Mouse (Mus musculus) large intestine, adult 2 months (tissue): ENCODE data around the gene Hist1h2ao. TPM values are rescaled to one million over a fixed set of nuclear protein-coding genes. Genes with fewer than 3 reads are reported as not detected.

Source experiments
- polyA plus RNA-seq: library from polyadenylated mRNA; depleted of rRNA; stranded (reverse); fragments of >200 nt; gene quantifications from 2 replicates; pipeline ENCODE4 v1.2.3, GENCODE M21; 2012; rRNA removed

The Hist1h2ao gene
- polyA plus RNA-seq, 1 experiment: not detected

Other genes with a start within 250 kb of the Hist1h2ao start
- not detected in 2 replicates for gene Olfr1364, start 228.7 kb upstream of the Hist1h2ao start, polyA plus RNA-seq
- not detected in 2 replicates for gene Olfr1362, start 196.4 kb upstream of the Hist1h2ao start, polyA plus RNA-seq
- not detected in 2 replicates for gene Olfr11, start 167.9 kb upstream of the Hist1h2ao start, polyA plus RNA-seq
- not detected in 2 replicates for gene Olfr1361, start 147.1 kb upstream of the Hist1h2ao start, polyA plus RNA-seq
- gene Olfr1360, start 133.1 kb upstream of the Hist1h2ao start, polyA plus RNA-seq: not detected in 2 replicates
- not detected in 2 replicates for gene Olfr1359, start 112.4 kb upstream of the Hist1h2ao start, polyA plus RNA-seq
- gene Hist1h2bl, start 94.3 kb upstream of the Hist1h2ao start, polyA plus RNA-seq: 14.2 and 16.3 TPM in 2 replicates
- 23.0 and 39.3 TPM in 2 replicates for gene Hist1h2ai, start 94.0 kb upstream of the Hist1h2ao start, polyA plus RNA-seq
- gene Hist1h3h, start 92.8 kb upstream of the Hist1h2ao start, polyA plus RNA-seq: 33.4 and 59.9 TPM in 2 replicates
- 4.5 and 5.5 TPM in 2 replicates for gene Hist1h2bm, start 88.4 kb upstream of the Hist1h2ao start, polyA plus RNA-seq
- gene Hist1h4j, start 75.4 kb upstream of the Hist1h2ao start, polyA plus RNA-seq: 3.6 and 5.5 TPM in 2 replicates
- 44.1 and 68.7 TPM in 2 replicates for gene Hist1h4k, start 60.0 kb upstream of the Hist1h2ao start, polyA plus RNA-seq
- gene Hist1h2ak, start 56.6 kb upstream of the Hist1h2ao start, polyA plus RNA-seq: 14.9 and 16.4 TPM in 2 replicates
- gene Hist1h2bn, start 56.3 kb upstream of the Hist1h2ao start, polyA plus RNA-seq: 3.5 and 9.7 TPM in 2 replicates
- gene Hist1h1b, start 29.8 kb upstream of the Hist1h2ao start, polyA plus RNA-seq: 4.2 and 4.5 TPM in 2 replicates
- gene Hist1h3i, start 27.1 kb upstream of the Hist1h2ao start, polyA plus RNA-seq: 46.3 and 55.3 TPM in 2 replicates
- gene Hist1h2an, start 23.2 kb upstream of the Hist1h2ao start, polyA plus RNA-seq: 7.4 and 15.3 TPM in 2 replicates
- 2.1 and 5.4 TPM in 2 replicates for gene Hist1h2bp, start 23.0 kb upstream of the Hist1h2ao start, polyA plus RNA-seq
- gene Hist1h2bq, start 268 bp upstream of the Hist1h2ao start, polyA plus RNA-seq: 23.8 and 61.7 TPM in 2 replicates
- gene Hist1h4m, start 1.3 kb downstream of the Hist1h2ao start, polyA plus RNA-seq: 0.98 TPM in 1 of 2 replicates, not detected in the other
- gene Hist1h4n, start 21.7 kb downstream of the Hist1h2ao start, polyA plus RNA-seq: 38.1 and 56.7 TPM in 2 replicates
- 253 and 504 TPM in 2 replicates for gene Hist1h2ap, start 23.0 kb downstream of the Hist1h2ao start, polyA plus RNA-seq
- 19.9 and 53.9 TPM in 2 replicates for gene Hist1h2br, start 23.3 kb downstream of the Hist1h2ao start, polyA plus RNA-seq
- gene Zfp184, start 134.6 kb downstream of the Hist1h2ao start, polyA plus RNA-seq: 0.10 and 0.29 TPM in 2 replicates
- not detected in 2 replicates for gene Pom121l2, start 170.7 kb downstream of the Hist1h2ao start, polyA plus RNA-seq
- 2.8 and 2.9 TPM in 2 replicates for gene Prss16, start 199.3 kb downstream of the Hist1h2ao start, polyA plus RNA-seq
- gene Hist1h2ah, start 225.1 kb downstream of the Hist1h2ao start, polyA plus RNA-seq: 27.5 and 54.8 TPM in 2 replicates
- 29.1 and 34.6 TPM in 2 replicates for gene Hist1h2bk, start 225.4 kb downstream of the Hist1h2ao start, polyA plus RNA-seq
- gene Hist1h4i, start 230.9 kb downstream of the Hist1h2ao start, polyA plus RNA-seq: 14.9 and 16.6 TPM in 2 replicates
- 8.2 and 10.2 TPM in 2 replicates for gene Hist1h2ag, start 232.5 kb downstream of the Hist1h2ao start, polyA plus RNA-seq
- 19.3 and 26.1 TPM in 2 replicates for gene Hist1h2bj, start 232.7 kb downstream of the Hist1h2ao start, polyA plus RNA-seq